Mouse (Mus musculus) bone marrow macrophage, adult 2 months (primary cell): ENCODE data around the gene Atp13a3.

ENCODE experiments used
- CTCF ChIP-seq: IDR thresholded peaks from 2 replicates; pipeline ENCODE4 v1.5.1; 2012; ENCODE audit warnings: low read depth, mild to moderate bottlenecking, low read length, moderate library complexity
- POLR2A ChIP-seq: IDR thresholded peaks from 2 replicates; pipeline ENCODE4 v1.6.1; 2012; ENCODE audit warnings: mild to moderate bottlenecking, low read depth, low read length, borderline replicate concordance

DNA sequence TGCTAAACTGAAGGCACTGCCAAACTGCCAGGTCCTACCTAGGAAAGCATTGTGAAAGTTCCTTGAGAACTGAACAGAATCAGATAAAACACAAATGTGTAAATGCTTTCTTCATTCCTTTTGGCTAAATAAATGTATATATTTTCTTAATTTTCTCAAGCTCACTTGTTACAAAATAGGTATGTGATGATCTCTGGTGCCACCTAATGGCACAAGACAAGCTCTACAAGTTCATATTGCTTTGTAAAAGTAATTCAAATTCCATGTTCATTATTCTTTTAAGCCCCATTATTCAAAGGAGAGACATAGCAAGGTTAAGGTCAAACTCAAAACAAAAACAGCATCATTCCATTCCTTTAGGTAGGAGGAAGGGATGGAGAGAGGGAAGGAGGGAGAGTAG, 91.5 kb downstream of the Atp13a3 start:
- TF ChIP-seq CTCF (no peak), POLR2A (no peak)
